Mouse (Mus musculus) olfactory bulb, adult 2 months (tissue): ENCODE measurements around the gene Cd27.

Source experiments
- CTCF ChIP-seq: fragments of 200-500 bp; IDR thresholded peaks from 2 replicates; pipeline ENCODE4 v1.5.1; 2012; ENCODE audit warnings: low read depth, mild to moderate bottlenecking, low read length, moderate library complexity; ENCODE audit not compliant: insufficient read depth
- POLR2A ChIP-seq: fragments of 200-500 bp; IDR thresholded peaks from 2 replicates; pipeline ENCODE4 v1.6.1; 2012; ENCODE audit warnings: mild to moderate bottlenecking, low read depth, low read length, moderate library complexity; ENCODE audit not compliant: insufficient read depth

DNA sequence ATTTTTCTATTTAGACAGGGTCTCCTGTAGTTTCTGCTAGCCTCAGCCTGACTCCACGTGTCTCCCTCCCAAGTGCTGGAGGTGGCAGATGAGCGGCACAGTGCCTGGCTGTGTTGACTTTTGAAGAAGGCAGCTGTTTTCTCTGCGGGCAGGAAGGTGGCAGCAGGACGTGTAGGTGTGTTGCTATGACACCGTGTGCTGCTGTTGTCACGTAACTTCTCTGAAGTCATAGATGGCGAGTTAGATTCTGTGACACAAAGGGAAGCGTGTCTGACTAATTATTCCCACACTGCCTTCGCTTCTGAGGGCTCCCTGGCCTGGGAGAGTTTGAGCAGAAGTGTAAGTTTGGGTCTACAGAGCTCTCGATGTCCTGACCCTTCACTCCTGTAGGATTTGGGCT lies 28.4 kb upstream of the Cd27 start:
- TF ChIP-seq CTCF (no peak), POLR2A (no peak)
